Mouse (Mus musculus): ENCODE results near the gene Gm10354.
"Not testable (repeated sequence)": the region's sequence is repeated elsewhere in the genome, so short reads cannot be mapped to it uniquely, and the experiment has no call there.

Gm10354 gene

GRCm38 (mm10) chr5:14978835-14979234 is at the start of gene Gm10354:
TSS of gene Gm10354 (minus strand) at chr5:14978935.
- not testable (repeated sequence) for DNase-seq (ENCODE audit: low read depth)

- peak; percentile 67 for DNase-seq (ENCODE audit: low read depth)
Measured at GRCm38 (mm10) chr5:15024316-15024715, 45.6 kb upstream of the Gm10354 start.

DNA sequence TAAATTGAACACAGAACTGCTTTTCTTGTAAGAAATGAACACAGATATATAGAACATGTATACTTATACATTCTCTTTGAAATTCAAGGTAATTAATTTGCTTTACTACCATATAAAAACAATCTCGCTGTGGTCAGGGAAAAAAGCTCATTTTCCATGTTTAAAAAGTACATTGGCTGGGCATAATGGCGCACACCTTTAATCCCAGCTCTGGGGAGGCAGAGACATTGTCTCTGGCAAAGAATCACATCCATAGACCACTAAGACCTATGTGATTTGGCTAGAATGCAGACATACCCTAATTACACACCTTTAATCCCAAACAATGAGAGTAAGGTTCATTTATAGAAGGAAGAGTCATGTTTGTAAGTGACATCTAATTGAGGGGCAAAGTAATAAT is 41.3 kb upstream of the Gm10354 start:
- not testable (repeated sequence) for DNase-seq (ENCODE audit: low read depth)

DNA sequence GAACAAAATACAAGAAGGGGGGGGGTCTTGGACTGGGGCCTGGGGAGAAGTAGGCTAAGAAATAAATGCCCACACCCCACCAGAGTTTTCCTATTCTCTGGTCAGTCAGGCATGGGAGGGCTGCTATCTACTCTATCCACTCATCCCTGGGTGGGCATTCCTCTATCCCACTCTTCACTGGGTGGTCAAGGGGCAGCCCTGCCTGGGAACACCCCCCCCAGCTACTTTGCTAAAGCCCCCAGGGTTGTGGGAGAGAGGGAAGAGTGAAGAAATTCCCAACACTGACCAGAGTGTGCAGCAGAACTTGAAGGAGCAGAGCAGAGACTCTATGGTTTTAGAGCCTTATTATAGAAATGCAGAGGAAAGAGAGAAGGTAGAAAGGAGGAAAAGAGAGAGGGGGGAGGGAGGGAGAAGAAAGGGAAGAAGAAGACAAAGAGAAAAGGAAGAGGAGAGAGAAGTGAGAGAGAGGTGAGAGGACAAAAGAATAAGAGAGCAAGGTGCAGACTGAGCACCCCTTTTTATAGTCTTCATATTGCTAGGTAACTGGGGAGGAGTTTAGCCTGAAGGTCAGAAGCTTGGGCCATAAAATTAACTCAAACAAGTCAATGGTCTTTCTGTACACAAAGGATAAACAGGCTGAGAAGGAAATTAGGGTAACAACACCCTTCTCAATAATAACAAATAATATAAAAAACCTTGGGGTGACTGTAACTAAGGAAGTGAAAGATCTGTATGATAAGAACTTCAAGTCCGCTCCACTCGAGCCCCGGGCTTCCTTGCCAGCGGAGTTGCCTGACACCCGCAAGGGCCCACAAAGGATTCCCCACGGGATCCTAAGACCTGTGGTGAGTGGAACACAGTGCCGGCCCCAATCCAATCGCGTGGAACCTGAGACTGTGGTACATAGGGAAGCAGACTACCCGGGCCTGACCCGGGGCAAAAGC is 32.2 kb upstream of the Gm10354 start:
- not testable (repeated sequence) for DNase-seq (ENCODE audit: low read depth)

DNA sequence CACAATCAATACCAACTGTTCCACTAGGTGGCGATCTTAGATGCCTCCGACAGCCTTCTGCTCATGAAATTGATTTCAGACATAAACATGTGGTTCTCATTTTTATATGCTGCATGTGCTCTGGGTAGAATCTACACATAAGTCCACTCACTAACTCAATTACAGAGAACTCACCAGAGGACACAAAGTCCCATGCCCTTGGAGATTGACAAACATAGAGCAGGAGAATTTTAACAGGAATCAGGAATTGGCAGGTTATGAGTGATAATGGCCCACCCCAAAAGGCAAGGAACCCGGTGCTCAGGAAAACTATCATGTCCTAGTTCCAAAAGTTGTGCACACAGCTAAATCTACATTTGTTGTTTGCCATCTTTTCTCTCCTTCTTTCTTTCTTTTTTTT is 28.2 kb upstream of the Gm10354 start:
- peak; percentile 42 for DNase-seq (ENCODE audit: low read depth)

DNA sequence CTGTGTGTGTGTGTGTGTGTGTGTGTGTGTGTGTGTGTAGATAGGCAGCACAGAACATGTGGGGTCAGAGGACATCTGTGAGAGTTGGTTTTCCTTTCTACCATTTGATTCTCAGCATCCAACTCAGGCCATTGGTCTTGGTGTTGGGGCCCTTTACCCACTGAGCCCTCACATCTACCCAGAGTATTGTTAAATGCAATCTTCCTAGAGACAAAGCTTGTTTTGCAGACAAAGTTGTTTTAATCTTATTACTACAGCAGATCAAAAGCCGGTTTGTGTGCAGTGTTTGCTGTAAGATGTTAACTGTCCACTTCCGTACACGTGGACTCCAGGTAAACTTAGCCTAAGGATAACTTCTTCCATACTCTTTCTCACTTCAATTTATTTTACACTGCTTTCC is 27.6 kb upstream of the Gm10354 start:
- not testable (repeated sequence) for DNase-seq (ENCODE audit: low read depth)

DNA sequence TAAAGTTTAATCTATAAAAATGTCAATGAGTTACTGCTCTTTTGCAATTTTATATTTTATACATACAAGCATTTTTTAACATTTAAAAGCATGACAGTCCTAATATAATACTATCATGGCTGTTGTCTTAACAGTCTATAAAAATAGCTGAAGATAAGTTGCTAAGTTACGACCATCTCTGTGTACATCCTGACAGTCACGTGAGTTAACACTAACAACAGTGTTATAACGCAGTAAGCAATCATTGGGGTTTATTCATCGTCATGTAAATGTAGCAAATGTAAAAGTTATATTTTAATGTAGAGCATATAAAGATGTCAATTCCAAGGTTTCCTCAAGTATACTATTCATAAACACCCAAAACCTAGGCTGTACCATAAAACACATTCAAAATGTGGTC is 26.8 kb upstream of the Gm10354 start:
- DNase-seq (ENCODE audit: low read depth), result not testable (repeated sequence)

- DNase-seq (ENCODE audit: low read depth), result not testable (repeated sequence)
Measured at GRCm38 (mm10) chr5:15004569-15005562, 26.1 kb upstream of the Gm10354 start.

GRCm38 (mm10) chr5:14998077-14998476 is 19.3 kb upstream of the Gm10354 start:
- not testable (repeated sequence) for DNase-seq (ENCODE audit: low read depth)

- not testable (repeated sequence) for DNase-seq (ENCODE audit: low read depth)
Measured at GRCm38 (mm10) chr5:14997556-14997955, 18.8 kb upstream of the Gm10354 start.

GRCm38 (mm10) chr5:14996670-14997249 is 18.0 kb upstream of the Gm10354 start:
- not testable (repeated sequence) for DNase-seq (ENCODE audit: low read depth)

- DNase-seq (ENCODE audit: low read depth), result not testable (repeated sequence)
Measured at GRCm38 (mm10) chr5:14994124-14994523, 15.4 kb upstream of the Gm10354 start.

- not testable (repeated sequence) for DNase-seq (ENCODE audit: low read depth)
Measured at GRCm38 (mm10) chr5:14990375-14991158, 11.8 kb upstream of the Gm10354 start.

GRCm38 (mm10) chr5:14986649-14987387 is 8.1 kb upstream of the Gm10354 start:
- not testable (repeated sequence) for DNase-seq (ENCODE audit: low read depth)

- not testable (repeated sequence) for DNase-seq (ENCODE audit: low read depth)
Measured at GRCm38 (mm10) chr5:14977368-14977767, 1.4 kb downstream of the Gm10354 start.

- DNase-seq (ENCODE audit: low read depth), result not testable (repeated sequence)
Measured at GRCm38 (mm10) chr5:14975294-14975693, 3.4 kb downstream of the Gm10354 start.

DNA sequence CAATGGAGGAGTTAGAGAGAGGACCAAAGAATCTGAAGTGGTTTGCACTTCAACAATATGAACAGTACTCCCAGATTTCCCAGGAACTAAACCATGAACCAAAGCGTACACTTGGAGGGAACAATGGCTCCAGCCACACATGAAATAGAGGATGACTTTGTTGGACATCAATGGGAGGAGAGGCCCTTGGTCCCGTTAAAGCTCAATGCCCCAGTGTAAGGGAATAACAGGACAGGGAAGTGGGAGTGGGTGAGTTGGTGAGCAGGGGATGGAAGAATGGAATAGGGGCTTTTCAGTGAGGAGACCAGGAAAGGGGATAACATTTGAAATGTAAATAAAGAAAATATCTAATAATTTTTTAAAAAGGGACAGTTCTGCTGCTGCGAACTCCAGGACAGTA is 5.9 kb downstream of the Gm10354 start:
- DNase-seq (ENCODE audit: low read depth), result not testable (repeated sequence)

GRCm38 (mm10) chr5:14963821-14964220 is 14.9 kb downstream of the Gm10354 start:
- DNase-seq (ENCODE audit: low read depth), result peak; percentile 60

GRCm38 (mm10) chr5:14961502-14961901 is 17.2 kb downstream of the Gm10354 start:
- not testable (repeated sequence) for DNase-seq (ENCODE audit: low read depth)

Measured in 416B (cell line).